Mouse (Mus musculus): ENCODE measurements around the gene Gm10974.

Gene Gm10974

GRCm38 (mm10) chr7:66365904-66366303 lies at the start of gene Gm10974:
Gm10974 (plus strand) TSS chr7:66365905.
- DNase-seq: peak; percentile 43 to 63

GRCm38 (mm10) chr7:66318147-66318546 lies 47.6 kb upstream of the Gm10974 start:
- no peak for DNase-seq

GRCm38 (mm10) chr7:66320996-66321395 lies 44.7 kb upstream of the Gm10974 start:
- peak; percentile 64 to 79 for DNase-seq

GRCm38 (mm10) chr7:66323252-66324015 lies 42.3 kb upstream of the Gm10974 start:
- DNase-seq: no peak

GRCm38 (mm10) chr7:66325419-66326053 lies 40.2 kb upstream of the Gm10974 start:
- DNase-seq: peak; percentile 53 to 69

GRCm38 (mm10) chr7:66327516-66327915 lies 38.2 kb upstream of the Gm10974 start:
- DNase-seq: no peak

GRCm38 (mm10) chr7:66330610-66331009 lies 35.1 kb upstream of the Gm10974 start:
- no peak for DNase-seq

- no peak for DNase-seq
Observed at GRCm38 (mm10) chr7:66332340-66332739, 33.4 kb upstream of the Gm10974 start.

- DNase-seq: no peak
Observed at GRCm38 (mm10) chr7:66333906-66334500, 31.7 kb upstream of the Gm10974 start.

- DNase-seq: no peak
Observed at GRCm38 (mm10) chr7:66336955-66337354, 28.8 kb upstream of the Gm10974 start.

- DNase-seq: peak in 1 of 2 experiments; percentile 25
Observed at GRCm38 (mm10) chr7:66339625-66340024, 26.1 kb upstream of the Gm10974 start.

GRCm38 (mm10) chr7:66340044-66340443 lies 25.7 kb upstream of the Gm10974 start:
- peak in 1 of 2 experiments; percentile 12 for DNase-seq

GRCm38 (mm10) chr7:66342323-66342722 lies 23.4 kb upstream of the Gm10974 start:
- DNase-seq: peak; percentile 75 to 79

GRCm38 (mm10) chr7:66342831-66343230 lies 22.9 kb upstream of the Gm10974 start:
- DNase-seq: peak in 1 of 2 experiments; percentile 24

- no peak for DNase-seq
Observed at GRCm38 (mm10) chr7:66343307-66343706, 22.4 kb upstream of the Gm10974 start.

GRCm38 (mm10) chr7:66346959-66347663 lies 18.6 kb upstream of the Gm10974 start:
- DNase-seq: peak; percentile 38 to 56

GRCm38 (mm10) chr7:66348588-66348987 lies 17.1 kb upstream of the Gm10974 start:
- DNase-seq: no peak

- no peak for DNase-seq
Observed at GRCm38 (mm10) chr7:66349670-66350069, 16.0 kb upstream of the Gm10974 start.

GRCm38 (mm10) chr7:66351074-66351473 lies 14.6 kb upstream of the Gm10974 start:
- no peak for DNase-seq

- DNase-seq: no peak
Observed at GRCm38 (mm10) chr7:66354911-66355310, 10.8 kb upstream of the Gm10974 start.

GRCm38 (mm10) chr7:66355791-66356522 lies 9.7 kb upstream of the Gm10974 start:
- DNase-seq: no peak

GRCm38 (mm10) chr7:66358461-66358860 lies 7.2 kb upstream of the Gm10974 start:
- no peak for DNase-seq
